Mouse (Mus musculus) olfactory bulb, adult 2 months (tissue): ENCODE measurements at regions not wholly inside any gene's neighbourhood (a gene's known extent, or its start where the extent isn't known, plus 50 kb on each side); places are given as distances from the start of the nearest gene placed in this dataset.

Experiments
- CTCF ChIP-seq: fragments of 200-500 bp; IDR thresholded peaks from 2 replicates; pipeline ENCODE4 v1.5.1; 2012; ENCODE audit warnings: low read depth, mild to moderate bottlenecking, low read length, moderate library complexity; ENCODE audit not compliant: insufficient read depth
- POLR2A ChIP-seq: fragments of 200-500 bp; IDR thresholded peaks from 2 replicates; pipeline ENCODE4 v1.6.1; 2012; ENCODE audit warnings: mild to moderate bottlenecking, low read depth, low read length, moderate library complexity; ENCODE audit not compliant: insufficient read depth

DNA sequence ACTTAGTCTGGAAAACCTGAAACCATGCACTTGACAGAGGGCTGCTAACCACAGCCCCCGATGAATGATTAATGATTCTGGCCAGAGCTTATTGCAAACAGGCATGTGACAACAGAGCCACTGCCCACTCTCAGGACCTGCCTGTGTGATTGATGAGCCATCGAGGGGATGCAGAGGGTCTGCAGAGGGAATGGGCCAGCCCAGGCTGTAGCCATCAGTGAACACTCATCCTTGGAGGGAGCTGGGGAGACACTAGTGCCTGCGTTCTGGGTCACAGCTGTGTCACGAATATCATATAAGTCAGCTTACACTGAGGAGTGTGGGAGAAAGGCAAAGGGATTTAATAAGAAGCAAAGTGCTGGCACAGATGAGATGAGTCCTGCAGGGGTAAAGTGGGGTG, 100.8 kb upstream of the Ldah start:
- TF ChIP-seq CTCF (no peak), POLR2A (no peak)
